Mouse (Mus musculus): ENCODE measurements around the gene Hcfc1.

DNA sequence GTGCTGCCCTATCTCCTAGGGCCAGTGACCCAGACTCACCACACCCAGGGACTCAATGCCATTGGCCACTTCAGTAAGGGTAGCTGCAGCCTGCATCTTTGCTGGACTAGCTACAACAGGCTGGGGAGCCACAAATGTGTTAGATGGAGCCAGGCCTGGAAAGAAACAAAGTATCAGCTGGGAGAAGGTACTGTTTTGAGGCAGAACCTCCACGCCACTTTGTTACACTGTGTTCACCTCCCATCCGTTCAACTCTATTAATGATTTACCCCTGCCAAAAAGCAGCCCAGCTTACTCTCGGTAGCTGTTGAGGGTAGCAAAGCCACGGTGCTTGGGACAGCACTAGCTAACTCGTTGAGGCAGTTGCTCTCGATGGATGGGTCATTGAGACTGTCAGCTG is 19.3 kb downstream of the Hcfc1 start:
- TF ChIP-seq CTCF (IDR thresholded peaks at IDR 0.05; ENCODE audit: extremely low read depth, insufficient read depth, low read length) (no peak), POLR2A (IDR thresholded peaks at IDR 0.05; ENCODE audit: extremely low read depth, insufficient read depth, low read length) (no peak)
